Mouse (Mus musculus) ES-E14 (cell line): ENCODE results near the gene Pcna.

ENCODE experiments used
- HCFC1 ChIP-seq: IDR thresholded peaks from 2 replicates; pipeline ENCODE4 v1.6.1; 2012; ENCODE audit warnings: low read length, inconsistent platforms, borderline replicate concordance; ENCODE audit not compliant: insufficient read depth
- ZC3H11A ChIP-seq: IDR thresholded peaks from 2 replicates; pipeline ENCODE4 v1.6.1; 2012; ENCODE audit warnings: low read depth, mild to moderate bottlenecking, inconsistent platforms, low read length, borderline replicate concordance
- ZNF384 ChIP-seq: IDR thresholded peaks from 2 replicates; pipeline ENCODE4 v1.6.1; 2012; ENCODE audit warnings: low read depth, low read length, inconsistent platforms

GRCm38 (mm10) chr2:132281560-132282452 is 28.7 kb upstream of the Pcna start:
- no peak for TF ChIP-seq ZC3H11A
- TF ChIP-seq ZNF384: no peak
- no peak for TF ChIP-seq HCFC1
